Mouse (Mus musculus) E14TG2a.4 (cell line): ENCODE data around the gene Kif2c.

Experiments
- CTCF ChIP-seq: conservative IDR thresholded peaks from 2 replicates; pipeline ENCODE4 v1.5.1; 2014; ENCODE audit warnings: low read length
- NANOG ChIP-seq: IDR thresholded peaks from 2 replicates; pipeline ENCODE4 v1.6.1; 2014; ENCODE audit warnings: borderline replicate concordance, low read length, mixed read lengths
- POU5F1 ChIP-seq: IDR thresholded peaks from 2 replicates; pipeline ENCODE4 v1.6.1; 2014; ENCODE audit warnings: low read length, borderline replicate concordance

GRCm38 (mm10) chr4:117181863-117182758 lies at the start of gene Kif2c:
- TF ChIP-seq POU5F1 (no peak), CTCF (no peak), NANOG (no peak)
